Mouse (Mus musculus) R1 (cell line): ENCODE measurements at regions not wholly inside any gene's neighbourhood (a gene's known extent, or its start where the extent isn't known, plus 50 kb on each side); places are given as distances from the start of the nearest gene placed in this dataset.

ENCODE experiments used
- DNase-seq: peaks from one replicate; pipeline ENCODE4 v3.0.0-alpha.2; 2018; ENCODE audit warnings: low read depth, low spot score

DNA sequence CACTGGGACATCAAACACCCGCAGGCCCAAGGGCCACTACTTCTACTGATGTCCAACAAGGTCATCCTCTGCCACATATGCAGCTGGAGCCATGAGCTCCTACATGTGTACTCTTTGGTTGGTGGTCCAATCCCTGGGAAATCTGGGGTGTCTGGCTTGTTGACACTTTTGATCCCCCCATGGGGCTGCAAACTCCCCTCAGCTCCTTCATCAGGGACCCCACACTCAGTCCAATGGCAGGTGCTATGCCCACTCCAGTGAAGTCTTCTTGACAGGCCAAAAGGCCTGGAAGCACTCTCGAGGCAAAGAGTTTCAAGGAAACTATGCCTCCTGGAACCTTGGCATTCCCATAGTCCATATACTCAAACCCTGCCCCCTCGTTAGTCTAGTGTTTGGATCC, 570.8 kb upstream of the Smc2 start:
- no peak for DNase-seq

DNA sequence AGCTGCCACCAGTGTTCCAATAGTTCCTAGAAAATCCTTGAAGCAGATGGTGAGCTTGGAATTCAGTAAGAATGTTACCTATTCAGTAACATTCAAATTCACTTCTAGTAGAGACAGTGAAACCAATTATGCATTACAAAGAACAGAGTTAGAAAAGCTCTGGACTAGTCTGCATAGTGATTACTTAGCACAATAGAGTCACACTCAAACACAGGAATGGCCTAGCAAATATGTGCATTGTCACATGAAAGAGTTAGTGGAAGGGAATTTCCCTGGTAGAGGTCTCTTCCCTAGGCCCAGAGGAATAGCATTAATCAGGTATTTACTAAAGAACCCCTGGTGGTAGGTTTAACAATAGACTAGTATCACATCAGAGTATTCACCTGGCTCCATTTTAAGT, 570.3 kb upstream of the Smc2 start:
- DNase-seq, result peak; percentile 97

DNA sequence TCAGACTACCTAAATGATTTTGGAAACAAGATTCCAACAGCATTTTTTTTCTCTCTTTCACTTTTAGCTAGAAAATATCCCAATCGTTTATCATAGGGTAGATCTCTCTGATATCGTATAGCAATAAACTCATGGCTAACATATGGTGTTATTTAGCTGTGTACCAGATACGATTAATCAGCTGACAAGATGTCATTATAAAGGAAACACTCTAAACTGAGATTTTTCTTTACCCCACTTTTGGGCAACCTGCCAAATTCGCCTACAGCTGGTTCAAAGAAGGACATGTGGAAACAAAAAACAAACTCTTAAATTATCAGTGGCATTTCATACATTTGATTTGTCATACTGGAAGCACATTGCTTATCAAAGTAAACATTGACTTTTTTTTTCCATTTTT, 553.6 kb upstream of the Smc2 start:
- no peak for DNase-seq

DNA sequence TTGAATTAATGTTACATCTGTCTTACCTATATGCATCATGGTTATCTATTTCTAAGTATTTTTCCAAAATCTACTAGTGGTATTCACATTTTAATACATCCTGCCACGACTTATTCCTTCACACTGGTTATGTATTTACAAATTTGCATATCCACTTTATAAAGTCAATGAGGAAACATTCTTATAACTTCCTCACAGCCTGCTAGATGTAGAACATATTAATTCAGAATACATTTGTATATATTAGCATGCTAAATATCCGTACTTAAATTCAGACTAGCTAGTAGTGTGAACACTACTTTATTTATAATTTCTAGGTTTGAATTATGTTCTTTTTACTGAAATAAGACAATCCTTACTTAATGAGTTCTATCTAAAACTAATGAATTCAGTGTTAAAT, 549.8 kb upstream of the Smc2 start:
- no peak for DNase-seq

DNA sequence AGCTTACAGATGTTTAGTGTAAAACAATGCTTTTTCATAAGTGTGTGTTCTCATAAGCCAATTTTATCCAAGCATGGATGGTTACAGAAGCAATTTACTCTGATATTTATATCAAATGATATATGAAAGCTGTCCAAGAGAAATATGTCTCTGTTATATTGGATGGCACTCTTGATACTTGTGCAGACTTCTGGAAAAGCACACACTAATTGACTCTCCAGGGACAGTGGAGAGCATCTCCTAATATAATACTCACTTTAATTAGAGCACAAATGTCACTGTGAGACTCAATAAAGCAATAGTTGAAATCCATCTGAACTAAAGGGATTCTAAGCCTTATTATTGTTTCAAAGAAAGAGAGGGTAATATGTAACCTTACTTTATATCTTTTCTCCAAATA, 510.8 kb upstream of the Smc2 start:
- DNase-seq, result no peak

DNA sequence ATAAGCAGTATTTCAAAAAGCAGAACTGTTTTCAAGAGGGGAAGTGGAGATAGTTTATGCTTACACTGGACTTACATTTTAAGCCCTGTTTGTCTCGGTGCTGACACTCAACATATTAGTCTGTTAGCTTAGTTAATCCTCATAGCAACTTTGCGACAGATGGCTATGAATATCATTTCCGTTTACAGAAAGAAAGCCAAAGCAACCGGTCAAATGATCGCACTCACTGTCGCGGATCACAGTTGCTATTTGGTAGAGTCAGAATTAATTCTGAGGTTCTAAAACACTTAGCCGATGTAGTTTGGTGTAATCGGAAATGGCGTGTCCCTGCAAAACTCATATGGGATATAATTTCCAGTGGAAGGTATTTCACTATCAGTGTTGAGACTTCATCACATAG, 469.3 kb upstream of the Smc2 start:
- DNase-seq, result no peak

DNA sequence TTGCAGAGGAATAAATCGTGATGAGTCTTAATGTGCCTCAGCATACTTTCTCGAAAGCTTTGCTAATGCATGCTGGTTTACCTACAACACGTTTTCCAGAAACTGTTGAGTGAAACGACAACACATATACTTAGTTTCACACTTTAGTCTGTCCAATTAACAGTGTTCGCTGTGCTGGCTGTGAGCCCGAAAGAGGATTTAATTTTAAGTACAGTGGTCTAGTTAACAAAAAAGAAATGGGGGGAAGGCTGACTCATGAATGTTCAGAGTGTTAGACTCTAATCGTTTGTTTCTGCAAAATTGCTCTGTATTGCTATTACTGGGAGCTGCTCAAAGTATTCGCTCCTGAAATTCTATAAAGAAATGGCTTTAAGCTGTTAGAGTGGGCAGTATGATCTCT, 460.1 kb upstream of the Smc2 start:
- no peak for DNase-seq

DNA sequence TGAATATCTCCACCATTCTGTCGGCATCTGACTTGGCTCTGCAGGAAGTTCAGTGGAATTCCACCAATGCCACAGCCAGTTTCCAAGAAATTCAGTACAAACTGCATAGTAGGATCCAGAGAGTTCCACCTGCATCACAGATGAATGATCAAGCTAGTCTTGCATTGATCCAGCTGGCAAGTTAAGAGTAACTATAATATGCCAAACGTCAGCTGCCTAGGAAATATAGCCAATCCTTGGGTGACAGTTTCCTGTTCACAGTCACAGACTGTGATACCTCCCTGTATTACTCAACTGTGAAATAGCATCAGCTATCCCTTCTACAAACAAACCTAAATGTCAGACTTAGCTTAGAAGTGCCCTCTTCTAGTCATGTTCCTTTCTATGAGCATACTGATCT, 446.6 kb upstream of the Smc2 start:
- no peak for DNase-seq

DNA sequence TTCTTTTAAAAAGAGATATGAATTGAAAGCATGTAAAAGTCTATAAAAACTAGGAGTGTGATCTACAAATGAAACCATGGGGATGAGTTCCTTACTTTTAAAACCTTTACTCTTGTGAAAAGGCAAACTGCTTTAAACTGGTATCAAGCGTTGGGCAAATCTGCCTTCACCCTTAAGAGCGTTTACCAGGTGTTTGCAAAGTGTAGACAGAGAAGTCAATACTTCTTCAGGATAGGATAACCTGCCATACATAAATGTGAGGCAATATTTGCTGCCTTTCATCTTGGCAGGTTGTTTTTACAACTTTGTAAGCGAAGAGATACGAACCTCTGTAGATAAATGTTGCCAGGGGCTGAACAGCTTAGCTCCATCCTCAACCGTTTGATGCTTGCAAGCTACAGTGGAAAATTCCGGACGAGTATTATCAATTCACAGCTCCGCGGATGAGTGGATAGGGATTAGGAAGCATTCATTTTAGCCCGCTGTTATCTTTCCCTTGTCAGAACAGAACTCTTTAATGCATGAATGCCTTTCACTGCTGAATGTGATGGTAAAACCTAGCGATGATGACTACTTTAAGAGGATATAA, 402.2 kb upstream of the Smc2 start:
- no peak for DNase-seq

DNA sequence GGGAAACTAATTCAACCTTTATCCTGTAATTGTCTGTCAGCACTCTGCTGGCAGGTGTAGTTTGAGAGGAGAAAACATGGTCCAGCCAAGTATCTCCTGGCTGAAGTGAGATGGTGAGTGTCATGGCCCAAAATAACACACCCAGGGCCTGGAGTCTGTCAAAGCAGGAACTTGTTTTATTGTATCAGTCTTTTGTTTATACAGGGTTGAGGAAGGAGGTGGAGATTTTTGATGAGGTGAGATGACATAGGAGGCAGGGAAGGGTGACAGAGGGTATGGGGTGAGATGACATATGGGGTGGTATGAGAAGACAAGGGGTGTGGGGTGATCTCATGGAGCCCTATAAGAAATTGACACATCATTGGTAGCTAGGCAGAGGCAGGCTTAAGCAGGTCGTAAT, 395.6 kb upstream of the Smc2 start:
- no peak for DNase-seq

DNA sequence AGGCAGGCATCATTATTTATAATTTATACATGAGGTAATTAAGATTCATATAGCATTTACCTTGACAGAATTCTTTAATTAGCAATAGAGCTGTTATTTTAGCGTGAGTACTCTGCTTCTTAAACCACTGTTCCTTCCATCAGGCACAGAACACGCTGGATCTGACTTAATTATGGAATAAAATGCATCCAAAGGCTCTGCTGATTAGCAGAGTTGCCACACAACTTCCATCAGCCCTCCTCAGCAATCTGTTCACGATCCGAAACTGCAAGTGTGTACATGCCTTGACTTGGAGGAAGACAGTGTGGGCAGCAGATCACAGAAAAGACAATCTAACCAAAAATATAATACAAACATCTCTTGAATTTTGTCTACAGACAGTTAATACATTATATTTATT, 388.1 kb upstream of the Smc2 start:
- DNase-seq, result no peak

DNA sequence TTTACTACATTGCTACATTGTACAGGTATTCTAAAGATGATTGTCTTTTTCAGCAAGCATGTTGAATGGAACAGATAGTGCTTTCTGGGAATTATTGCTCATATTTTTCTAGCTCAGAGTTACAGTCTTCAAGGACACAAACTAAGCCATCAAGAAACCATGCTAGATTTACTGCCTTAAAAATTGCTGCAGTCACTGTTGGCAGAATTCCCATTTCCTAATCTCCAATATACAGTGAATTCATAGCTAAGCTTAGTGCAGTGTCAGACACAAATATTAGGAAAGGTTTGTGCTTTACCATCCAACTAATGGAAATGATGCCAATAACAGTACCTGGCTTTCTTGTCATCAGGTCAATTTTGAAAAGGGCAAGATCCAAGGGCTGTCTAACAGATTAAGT, 383.0 kb upstream of the Smc2 start:
- no peak for DNase-seq

DNA sequence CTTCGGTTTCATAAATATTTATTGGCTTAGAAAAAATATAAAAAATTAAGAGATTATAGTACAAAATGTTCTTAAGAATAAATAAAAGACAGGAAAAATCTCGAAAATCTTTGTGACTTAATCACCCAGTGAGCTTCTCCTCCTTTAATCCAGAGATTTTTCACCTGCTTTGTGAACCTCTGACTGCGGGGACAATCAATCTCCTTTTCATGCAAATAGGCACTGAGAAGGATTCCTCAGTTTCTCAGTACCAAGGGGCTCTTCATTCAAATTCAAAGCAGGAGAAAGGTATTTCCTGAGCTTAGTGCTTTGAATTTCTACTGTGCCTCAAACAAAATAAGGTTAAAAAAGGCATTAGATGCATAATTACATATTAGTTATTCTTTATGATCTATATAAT, 379.0 kb upstream of the Smc2 start:
- DNase-seq, result peak; percentile 80

DNA sequence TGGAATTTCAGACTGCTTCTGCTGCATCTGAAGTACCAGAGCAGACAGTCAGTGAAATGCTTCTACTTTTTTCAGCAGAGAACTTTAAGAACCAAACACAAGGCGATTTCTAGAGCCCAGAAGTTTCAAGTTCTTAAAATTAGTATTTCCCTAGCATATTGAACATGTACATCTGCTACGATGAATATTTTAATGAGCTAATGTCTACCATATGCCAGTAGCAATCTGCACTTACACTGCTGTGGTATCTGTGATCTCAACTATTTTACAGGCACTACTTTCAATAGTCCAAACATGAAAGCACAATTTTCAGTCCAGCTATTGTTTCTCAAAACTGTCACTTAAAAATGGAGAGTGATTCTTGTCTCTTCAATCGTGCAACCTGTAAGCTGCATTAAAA, 339.9 kb upstream of the Smc2 start:
- no peak for DNase-seq

DNA sequence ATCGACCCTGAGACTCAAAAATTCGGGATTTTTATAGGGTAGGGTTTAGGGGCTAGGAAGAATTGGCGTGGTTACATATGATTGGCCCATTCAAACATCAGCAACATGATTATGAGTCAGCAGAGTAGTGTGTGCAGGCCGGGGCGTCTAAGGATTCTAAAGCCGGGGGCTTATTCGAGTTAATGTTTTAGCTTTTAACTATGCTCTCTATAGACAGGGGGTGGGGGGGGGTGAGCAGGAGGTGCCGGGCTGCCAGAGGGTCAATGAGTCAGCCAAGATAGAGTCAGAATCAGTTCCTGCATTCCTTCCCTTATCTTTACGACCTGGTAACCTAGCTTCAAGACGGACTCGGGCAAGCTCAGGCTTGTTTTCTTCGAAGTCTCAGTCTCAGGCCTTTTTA, 333.2 kb upstream of the Smc2 start:
- peak; percentile 1 for DNase-seq

DNA sequence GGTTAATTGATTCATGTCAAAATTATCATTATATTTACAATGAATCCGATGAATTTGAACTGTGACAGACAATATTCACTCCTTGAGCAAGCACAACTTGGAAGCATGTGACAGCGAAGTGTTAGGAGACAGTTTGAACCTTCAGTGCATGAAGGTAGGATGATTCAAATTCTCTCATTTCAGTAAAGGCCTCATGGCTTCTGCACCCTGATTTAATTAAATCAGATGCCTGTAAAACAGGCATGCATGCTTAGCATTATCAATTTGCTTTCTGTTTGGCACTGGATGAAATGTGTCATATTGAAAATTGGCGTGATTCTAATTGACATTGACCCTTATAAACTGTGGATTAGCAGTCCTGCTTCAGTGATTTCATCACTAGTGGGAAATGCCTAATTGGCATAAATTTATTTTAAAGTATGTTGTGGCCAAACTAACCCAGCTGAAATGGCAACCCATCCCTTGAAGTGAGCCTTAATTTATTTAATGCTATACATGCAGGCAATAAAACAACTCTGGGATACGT, 321.2 kb upstream of the Smc2 start:
- DNase-seq, result no peak

DNA sequence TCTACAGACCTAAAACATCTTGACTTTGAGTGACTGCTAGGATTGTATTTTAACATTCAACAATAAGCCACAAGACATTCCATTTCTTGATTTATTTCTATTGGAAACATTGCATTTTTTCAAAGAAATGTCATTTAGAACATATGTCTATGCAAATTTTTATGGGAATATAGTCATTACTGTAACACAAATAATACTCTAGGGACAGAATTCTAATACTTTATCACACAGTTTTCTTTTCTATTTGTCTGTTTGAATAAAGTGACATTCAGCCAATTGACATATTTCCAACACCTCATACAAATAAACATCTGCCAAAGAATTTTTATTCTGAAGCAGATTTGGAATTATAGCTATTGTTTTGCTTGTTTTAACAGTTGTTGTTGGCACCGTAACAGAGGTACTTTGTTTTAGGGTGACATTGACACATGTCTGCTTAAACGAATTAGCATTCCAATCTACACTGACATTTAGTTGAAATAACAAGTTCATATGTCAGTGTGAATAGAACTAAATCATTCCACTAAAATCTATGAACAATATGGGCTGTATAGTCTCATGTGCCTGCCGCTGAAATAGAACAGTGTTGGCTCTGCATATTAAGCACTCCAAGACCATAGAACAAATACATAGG, 320.5 kb upstream of the Smc2 start:
- DNase-seq, result no peak

DNA sequence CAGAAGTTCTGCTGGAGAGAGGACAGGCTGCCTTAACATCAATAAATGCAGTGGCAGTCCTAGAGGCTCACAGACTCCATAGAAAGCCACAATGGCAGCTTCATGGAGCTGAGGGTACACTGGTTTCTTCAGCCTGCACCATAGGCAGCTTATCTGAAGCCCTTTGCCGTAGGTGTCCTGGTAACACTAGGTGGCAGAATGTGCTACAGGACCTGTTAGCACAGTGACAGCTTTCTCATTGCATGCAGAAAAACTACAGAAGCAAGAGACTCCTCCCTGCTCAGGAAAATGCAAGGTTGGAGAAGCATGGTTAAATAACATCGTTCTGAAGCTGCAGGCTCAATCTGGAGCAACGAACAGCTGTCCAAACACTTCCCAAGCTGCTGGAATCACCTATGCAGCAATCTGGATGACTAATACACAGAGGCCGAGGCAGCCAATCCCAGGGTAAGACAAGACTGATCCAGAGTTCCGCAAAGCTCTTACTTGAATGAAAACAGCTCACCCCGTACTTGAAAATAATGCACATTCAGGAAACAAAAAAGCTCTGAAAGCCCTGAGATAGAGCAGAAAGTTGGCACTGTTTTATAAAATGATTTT, 286.4 kb upstream of the Smc2 start:
- DNase-seq, result peak; percentile 10

DNA sequence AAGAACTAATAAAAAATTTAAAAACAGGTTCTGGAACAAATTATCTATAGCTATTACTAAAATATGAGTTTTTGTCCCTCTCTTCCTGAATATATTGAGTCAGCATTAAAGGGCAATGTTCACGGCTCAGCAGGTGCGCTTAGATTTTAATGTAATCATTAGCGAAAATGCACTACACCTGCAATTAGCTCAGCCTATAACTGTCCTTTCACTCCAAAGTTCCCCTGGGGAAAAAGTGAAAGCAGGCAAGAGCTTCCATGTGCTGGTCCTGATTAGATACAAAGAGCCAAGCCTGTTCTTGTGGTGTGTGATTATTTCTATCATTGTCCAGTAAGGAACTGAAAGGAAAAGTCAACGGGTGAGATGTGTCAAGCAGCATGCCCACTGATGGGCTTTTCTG, 262.8 kb upstream of the Smc2 start:
- no peak for DNase-seq

DNA sequence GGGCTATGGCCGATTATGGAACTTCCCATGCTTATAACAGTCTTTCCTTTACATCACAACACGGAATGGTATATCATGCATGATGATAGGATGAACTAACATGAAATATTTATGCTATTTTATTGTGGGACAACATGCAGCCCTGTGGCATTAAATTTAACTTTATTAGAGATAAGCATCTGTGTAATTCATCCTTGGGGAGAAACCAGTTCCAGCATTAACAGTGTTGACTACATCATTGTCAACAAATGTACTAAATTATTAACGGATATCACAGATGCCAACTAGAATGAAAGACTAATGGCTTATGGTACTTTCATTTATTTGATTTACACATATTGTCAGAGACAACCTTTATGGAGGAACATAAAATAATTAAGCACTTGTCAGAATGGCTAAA, 241.3 kb upstream of the Smc2 start:
- DNase-seq, result no peak

DNA sequence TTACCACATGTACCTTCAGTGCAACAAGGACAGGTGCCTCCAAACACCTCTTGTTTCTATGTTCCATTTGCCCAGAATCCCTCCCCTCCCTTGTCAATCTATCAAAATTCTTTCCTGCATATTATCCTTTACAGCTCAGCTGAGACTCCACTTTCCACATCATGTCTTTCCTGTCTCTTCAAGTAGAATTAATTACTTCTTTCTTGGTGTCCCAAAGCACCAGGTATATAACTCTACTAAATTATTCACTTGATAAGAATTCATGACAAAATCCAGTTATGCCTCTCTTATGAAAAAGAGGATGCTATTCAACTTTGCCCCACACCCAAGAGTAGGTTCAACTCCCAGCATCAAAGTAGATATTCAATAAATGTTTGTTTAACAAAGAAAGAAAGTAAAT, 228.4 kb upstream of the Smc2 start:
- DNase-seq, result no peak

DNA sequence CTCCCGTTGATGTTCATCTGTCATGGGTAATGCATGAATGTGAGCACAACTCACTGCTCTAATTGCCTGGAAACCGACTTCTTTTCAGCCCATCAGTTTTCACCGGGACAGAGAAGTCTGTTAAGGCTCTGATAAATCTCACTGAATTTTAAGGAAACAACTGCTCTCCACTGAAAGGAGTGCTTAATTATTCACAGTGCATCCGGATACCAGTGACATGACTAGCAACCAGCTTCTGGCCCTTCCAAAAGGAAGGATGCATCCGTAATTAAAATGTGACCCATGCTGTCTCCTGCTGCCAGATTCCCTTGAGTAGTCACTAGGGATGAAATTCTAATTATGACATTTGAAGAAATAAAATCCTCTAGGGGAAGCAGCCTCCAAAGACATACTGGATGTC, 228.0 kb upstream of the Smc2 start:
- DNase-seq, result no peak

DNA sequence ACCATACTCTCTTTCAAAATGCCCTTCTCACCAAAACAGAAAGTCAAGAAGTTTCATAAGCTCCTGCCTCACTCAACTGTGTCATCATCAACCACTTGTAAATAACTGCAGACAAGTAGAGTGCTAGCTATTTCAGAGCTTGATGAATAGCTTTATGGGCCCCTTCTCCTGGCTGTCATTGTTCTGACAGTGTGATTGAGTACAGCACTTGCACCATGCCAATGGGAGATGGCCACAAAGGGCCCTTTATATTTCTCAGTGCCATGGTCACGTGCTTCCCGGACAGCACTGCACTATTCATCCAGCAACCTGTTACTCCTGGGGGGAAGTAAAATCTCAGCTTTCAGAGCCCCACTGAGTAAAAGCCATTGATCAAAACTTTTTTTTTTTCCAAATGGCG, 225.7 kb upstream of the Smc2 start:
- DNase-seq, result no peak
